Mouse (Mus musculus): ENCODE data around the gene Gm14408. TPM values are rescaled to one million over a fixed set of nuclear protein-coding genes. Genes with fewer than 3 reads are reported as not detected.
"Not testable (repeated sequence)": the region's sequence is repeated elsewhere in the genome, so short reads cannot be mapped to it uniquely, and the experiment has no call there.

Gm14408 gene
- polyA plus RNA-seq (2014; fragmentation: Nextera tagmentation; extraction: Ambion mirVana), result not detected in 2 replicates

DNA sequence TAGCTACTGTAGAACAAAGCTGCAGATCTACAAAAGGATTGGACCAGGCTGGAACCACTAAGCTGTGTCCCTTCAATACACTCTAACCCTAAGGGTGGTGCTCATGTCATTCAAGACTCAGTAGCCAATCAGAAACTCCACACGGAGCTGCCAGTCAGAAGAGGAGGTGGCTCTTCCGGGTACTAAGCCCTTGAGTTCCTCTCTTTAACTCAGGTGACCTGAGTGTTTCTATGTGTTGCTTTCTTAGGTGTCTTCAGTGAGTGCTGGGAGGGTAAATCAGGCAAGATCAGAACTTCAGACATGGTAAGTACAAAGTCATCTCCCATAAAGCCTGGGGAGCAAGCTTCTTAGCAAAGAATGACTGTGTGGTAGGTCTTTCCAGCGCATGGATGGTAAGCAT lies at the start of gene Gm14408:
Gene Gm14408, plus strand, starts transcription at position 301 of the 400 bp plus-strand sequence.
- not testable (repeated sequence) for H3K27ac ChIP-seq (replicated peaks; ENCODE audit: low read depth, low read length); H3K4me3 ChIP-seq (replicated peaks; ENCODE audit: low read depth, low read length); H3K27me3 ChIP-seq (ENCODE audit: control insufficient read depth, insufficient read depth, low read length); DNase-seq; H3K4me1 ChIP-seq (ENCODE audit: control insufficient read depth, insufficient read depth, low read length); ATAC-seq (ENCODE audit: low FRiP score, low TSS enrichment); H3K9ac ChIP-seq (replicated peaks; ENCODE audit: low read length); H3K9me3 ChIP-seq (ENCODE audit: control insufficient read depth, low read length); H3K4me2 ChIP-seq (ENCODE audit: low read length); H3K36me3 ChIP-seq (ENCODE audit: control insufficient read depth, insufficient read depth, low read length)
- WGBS, result 100% methylated on average over 1 of the region's 3 CpGs

DNA sequence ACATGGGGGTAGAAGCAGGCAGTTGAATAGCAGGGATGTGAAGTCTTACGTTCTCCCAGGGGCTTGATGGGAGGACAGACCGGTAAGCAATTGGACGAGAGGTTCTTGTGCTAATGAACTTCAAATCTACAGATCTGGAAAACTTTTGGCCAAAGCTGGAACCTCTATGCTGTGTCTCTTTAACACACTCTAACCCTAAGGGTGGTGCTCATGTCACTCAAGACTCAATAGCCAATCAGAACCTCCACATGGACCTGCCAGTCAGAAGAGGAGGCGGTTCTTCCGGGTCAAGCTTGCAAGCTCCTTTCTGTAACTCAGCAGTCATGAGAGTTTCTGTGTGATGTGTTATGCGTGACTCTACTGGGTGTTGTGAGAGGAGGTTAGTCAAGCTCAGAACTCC lies 32.6 kb upstream of the Gm14408 start, which contains the start of gene Gm14295:
Gene Gm14295, plus strand, starts transcription at position 301 of the 400 bp plus-strand sequence.
- not testable (repeated sequence) for H3K9ac ChIP-seq (replicated peaks; ENCODE audit: low read length); H3K27ac ChIP-seq (replicated peaks; ENCODE audit: low read depth, low read length); H3K9me3 ChIP-seq (ENCODE audit: control insufficient read depth, low read length); H3K27me3 ChIP-seq (ENCODE audit: control insufficient read depth, insufficient read depth, low read length); H3K4me1 ChIP-seq (ENCODE audit: control insufficient read depth, insufficient read depth, low read length); ATAC-seq (ENCODE audit: low FRiP score, low TSS enrichment); DNase-seq; H3K36me3 ChIP-seq (ENCODE audit: control insufficient read depth, insufficient read depth, low read length)
- no CpG with 5 or more reads among the region's 6 CpGs for WGBS
- Histone ChIP-seq H3K4me2 (ENCODE audit: low read length) (peak within 1 kb of the TSS; percentile 33), H3K4me3 (replicated peaks; ENCODE audit: low read depth, low read length) (peak within 1 kb of the TSS; percentile 35)

DNA sequence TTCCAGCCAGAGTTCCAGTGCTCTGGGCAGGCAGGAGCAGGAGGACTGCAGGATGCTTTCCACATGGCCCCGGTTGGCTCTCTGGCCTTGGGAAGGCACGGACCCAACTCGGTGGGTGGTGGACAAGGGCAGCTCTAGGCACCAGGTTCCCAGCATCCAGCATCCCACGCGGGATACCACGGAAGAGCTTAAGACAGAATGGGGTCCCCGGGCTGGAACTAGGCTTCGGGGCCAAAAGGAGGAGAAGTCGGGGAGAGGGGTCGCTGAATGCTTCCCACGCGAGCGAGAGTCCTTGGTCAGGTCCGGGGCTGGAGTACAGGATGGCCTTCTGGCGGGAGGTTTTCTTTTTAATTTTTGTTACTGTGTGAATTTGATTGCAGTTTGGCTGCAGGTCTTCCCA lies 32.2 kb upstream of the Gm14408 start:
- Histone ChIP-seq H3K4me3 (replicated peaks; ENCODE audit: low read depth, low read length) (peak overlapping the region; percentile 35), H3K4me2 (ENCODE audit: low read length) (peak overlapping the region; percentile 33)
- H3K36me3 ChIP-seq (ENCODE audit: control insufficient read depth, insufficient read depth, low read length); H3K9me3 ChIP-seq (ENCODE audit: control insufficient read depth, low read length); H3K4me1 ChIP-seq (ENCODE audit: control insufficient read depth, insufficient read depth, low read length); DNase-seq; H3K9ac ChIP-seq (replicated peaks; ENCODE audit: low read length); H3K27me3 ChIP-seq (ENCODE audit: control insufficient read depth, insufficient read depth, low read length); ATAC-seq (ENCODE audit: low FRiP score, low TSS enrichment); H3K27ac ChIP-seq (replicated peaks; ENCODE audit: low read depth, low read length): not testable (repeated sequence)
- 21% methylated on average over 14 of the region's 15 CpGs for WGBS

Other genes with a start within 250 kb of the Gm14408 start
- gene Gm14308, start 194.8 kb upstream of the Gm14408 start, polyA plus RNA-seq (2014; fragmentation: Nextera tagmentation; extraction: Ambion mirVana), result 17.7 and 35.2 TPM in 2 replicates
- gene Zfp973, start 160.6 kb upstream of the Gm14408 start, polyA plus RNA-seq (2014; fragmentation: Nextera tagmentation; extraction: Ambion mirVana), result 9.9 and 11.8 TPM in 2 replicates
- 41.8 and 42.4 TPM in 2 replicates for gene Gm14305, start 122.8 kb upstream of the Gm14408 start, polyA plus RNA-seq (2014; fragmentation: Nextera tagmentation; extraction: Ambion mirVana)
- 8.0 and 9.4 TPM in 2 replicates for gene Gm14295, start 32.5 kb upstream of the Gm14408 start, polyA plus RNA-seq (2014; fragmentation: Nextera tagmentation; extraction: Ambion mirVana)
- gene Gm14296, start 96.7 kb downstream of the Gm14408 start, polyA plus RNA-seq (2014; fragmentation: Nextera tagmentation; extraction: Ambion mirVana), result 13.4 and 15.5 TPM in 2 replicates
- gene Gm14419, start 169.8 kb downstream of the Gm14408 start, polyA plus RNA-seq (2014; fragmentation: Nextera tagmentation; extraction: Ambion mirVana), result 7.1 and 7.2 TPM in 2 replicates
- gene Gm14401, start 243.2 kb downstream of the Gm14408 start, polyA plus RNA-seq (2014; fragmentation: Nextera tagmentation; extraction: Ambion mirVana), result 1.4 TPM in 1 of 2 replicates, not detected in the other